Mouse (Mus musculus): Measurements from ENCODE around the gene Celf2. TPM values are rescaled to one million over a fixed set of nuclear protein-coding genes. Genes with fewer than 3 reads are reported as not detected.

Celf2 gene
- polyA plus RNA-seq, 1 experiment = 68.7 TPM

DNA sequence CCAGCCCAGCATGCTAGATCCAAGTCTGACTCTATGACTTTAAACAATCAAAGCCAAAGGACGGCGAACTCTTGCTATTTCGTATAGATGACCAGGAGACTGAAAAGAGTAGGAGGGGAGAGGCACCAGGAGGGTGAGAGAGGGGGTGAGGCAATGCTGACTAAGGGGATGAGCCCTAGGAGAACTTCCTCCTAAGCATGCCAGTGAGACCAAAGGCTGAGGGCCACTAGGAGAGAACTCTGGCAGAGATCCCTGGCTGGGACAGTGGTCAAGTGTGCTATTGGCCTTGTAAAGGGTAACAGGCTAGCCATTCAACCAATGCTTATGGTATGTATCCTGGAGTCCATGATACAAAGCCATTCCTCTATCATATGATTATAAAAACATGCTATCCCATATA lies 778.5 kb downstream of the Celf2 start:
- 74% methylated on average over 3 of the region's 3 CpGs for WGBS
- peak; percentile 26 to 44 for DNase-seq
- peaks cover 14% of the 10 kb centered on the region for H3K4me1 ChIP-seq (ENCODE audit: control insufficient read depth, insufficient read depth, low read length)
- TF ChIP-seq POLR2A (IDR thresholded peaks at IDR 0.05; ENCODE audit: borderline replicate concordance, insufficient read depth, low read length) (no peak), CTCF (IDR thresholded peaks at IDR 0.05; ENCODE audit: borderline replicate concordance, insufficient read depth, low read depth, low read length) (no peak)
- H3K27me3 ChIP-seq (ENCODE audit: control insufficient read depth, insufficient read depth, low read length) = no peaks in the 10 kb centered on the region
- H3K27ac ChIP-seq (ENCODE audit: insufficient read depth, low read length) = no peak overlapping the region
- H3K4me3 ChIP-seq (replicated peaks; ENCODE audit: insufficient read depth, low read depth, low read length) = no peak overlapping the region

DNA sequence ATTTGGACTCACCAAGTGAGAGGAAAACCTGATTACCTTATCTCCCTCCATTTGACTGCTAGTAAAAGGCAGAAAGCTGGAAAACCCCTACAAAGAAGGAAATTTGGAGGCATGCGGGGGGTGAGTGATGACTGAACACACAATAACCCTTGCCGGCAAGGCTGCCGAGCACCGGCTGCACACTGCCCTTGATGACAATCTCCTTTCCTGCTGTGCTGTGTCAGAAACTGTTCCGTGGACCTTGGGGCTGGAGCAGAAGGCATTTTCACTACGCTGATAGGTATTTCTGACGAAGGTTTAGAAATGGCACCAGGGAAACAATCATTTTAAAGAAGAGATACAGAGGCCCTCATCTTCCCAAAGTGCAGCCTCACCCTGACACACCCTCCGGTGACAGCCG lies 779.4 kb downstream of the Celf2 start:
- no peak overlapping the region for H3K27ac ChIP-seq (ENCODE audit: insufficient read depth, low read length)
- 28% methylated on average over 9 of the region's 9 CpGs for WGBS
- H3K27me3 ChIP-seq (ENCODE audit: control insufficient read depth, insufficient read depth, low read length) = no peaks in the 10 kb centered on the region
- DNase-seq = peak; percentile 37 to 43
- H3K4me3 ChIP-seq (replicated peaks; ENCODE audit: insufficient read depth, low read depth, low read length) = no peak overlapping the region
- TF ChIP-seq POLR2A (IDR thresholded peaks at IDR 0.05; ENCODE audit: borderline replicate concordance, insufficient read depth, low read length) (no peak), CTCF (IDR thresholded peaks at IDR 0.05; ENCODE audit: borderline replicate concordance, insufficient read depth, low read depth, low read length) (no peak)
- peaks cover 15% of the 10 kb centered on the region for H3K4me1 ChIP-seq (ENCODE audit: control insufficient read depth, insufficient read depth, low read length)

DNA sequence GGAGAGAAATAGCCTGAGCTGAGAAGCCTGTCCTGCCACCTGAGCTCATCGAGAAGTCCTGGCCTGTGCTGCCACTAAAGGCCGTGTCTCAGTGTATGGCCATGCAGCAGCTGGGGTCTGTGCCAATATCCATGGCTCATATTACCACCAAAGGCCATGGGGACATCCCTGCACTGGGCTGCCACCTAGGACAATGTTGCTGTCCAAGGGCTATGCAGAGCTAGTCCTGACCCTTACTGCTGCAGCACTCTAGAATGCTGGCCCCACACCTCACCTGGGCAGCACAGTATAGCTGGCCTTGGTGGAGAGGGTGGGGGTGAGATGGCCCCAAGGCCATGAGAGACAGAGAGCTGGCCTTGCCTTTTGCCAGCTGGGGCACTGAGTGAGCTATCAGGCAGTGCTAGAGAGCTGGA lies 780.5 kb downstream of the Celf2 start:
- TF ChIP-seq POLR2A (IDR thresholded peaks at IDR 0.05; ENCODE audit: borderline replicate concordance, insufficient read depth, low read length) (no peak), CTCF (IDR thresholded peaks at IDR 0.05; ENCODE audit: borderline replicate concordance, insufficient read depth, low read depth, low read length) (no peak)
- peak; percentile 29 to 40 for DNase-seq
- peaks cover 15% of the 10 kb centered on the region for H3K4me1 ChIP-seq (ENCODE audit: control insufficient read depth, insufficient read depth, low read length)
- no peak overlapping the region for H3K4me3 ChIP-seq (replicated peaks; ENCODE audit: insufficient read depth, low read depth, low read length)
- H3K27ac ChIP-seq (ENCODE audit: insufficient read depth, low read length) = no peak overlapping the region
- no peaks in the 10 kb centered on the region for H3K27me3 ChIP-seq (ENCODE audit: control insufficient read depth, insufficient read depth, low read length)
- 28% methylated on average over 2 of the region's 2 CpGs for WGBS

DNA sequence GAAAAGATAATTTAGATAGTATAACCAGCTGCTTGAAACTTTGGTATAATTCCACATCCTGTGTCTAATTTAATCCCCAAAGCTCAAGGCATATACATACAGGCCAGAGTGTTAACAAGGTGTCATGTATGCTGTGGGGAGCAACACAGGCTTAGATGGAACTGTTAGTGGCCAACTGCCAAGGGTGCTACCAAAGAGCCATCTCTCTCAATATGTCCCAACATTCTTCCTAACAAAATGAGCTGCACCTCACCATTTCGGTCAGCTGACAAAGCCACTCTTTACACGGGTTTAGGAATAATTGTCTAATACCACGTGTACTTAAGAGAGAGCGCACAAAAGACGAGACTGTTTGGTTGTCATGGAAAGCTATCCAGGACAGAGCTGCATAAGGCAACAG lies 782.0 kb downstream of the Celf2 start:
- H3K4me3 ChIP-seq (replicated peaks; ENCODE audit: insufficient read depth, low read depth, low read length) = no peak overlapping the region
- H3K27me3 ChIP-seq (ENCODE audit: control insufficient read depth, insufficient read depth, low read length) = no peaks in the 10 kb centered on the region
- 68% methylated on average over 5 of the region's 5 CpGs for WGBS
- TF ChIP-seq POLR2A (IDR thresholded peaks at IDR 0.05; ENCODE audit: borderline replicate concordance, insufficient read depth, low read length) (no peak), CTCF (IDR thresholded peaks at IDR 0.05; ENCODE audit: borderline replicate concordance, insufficient read depth, low read depth, low read length) (no peak)
- peak in 1 of 2 experiments; percentile 30 for DNase-seq
- H3K27ac ChIP-seq (ENCODE audit: insufficient read depth, low read length) = no peak overlapping the region
- peaks cover 15% of the 10 kb centered on the region for H3K4me1 ChIP-seq (ENCODE audit: control insufficient read depth, insufficient read depth, low read length)

DNA sequence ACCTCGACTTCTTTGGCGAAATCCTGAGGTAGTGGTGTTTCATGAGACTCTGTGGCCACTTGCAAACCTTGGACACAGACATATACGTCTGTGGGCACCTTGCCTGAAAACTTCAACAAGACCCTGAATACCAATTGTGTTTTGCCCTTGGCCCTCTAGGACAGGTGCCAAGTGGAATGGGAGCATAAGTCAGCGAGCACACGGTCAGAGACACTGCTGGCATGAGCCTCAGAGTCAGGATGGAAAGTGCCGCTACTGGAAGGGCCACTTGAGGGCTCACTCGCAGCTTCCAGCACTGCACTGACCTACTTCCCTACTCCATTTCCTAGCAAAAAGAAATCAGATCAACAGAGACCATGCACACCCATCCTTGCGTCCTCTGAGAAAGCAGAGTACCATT lies 783.3 kb downstream of the Celf2 start:
- WGBS = 28% methylated on average over 8 of the region's 8 CpGs
- Histone ChIP-seq H3K27me3 (ENCODE audit: control insufficient read depth, insufficient read depth, low read length) (no peaks in the 10 kb centered on the region), H3K4me3 (replicated peaks; ENCODE audit: insufficient read depth, low read depth, low read length) (no peak overlapping the region), H3K4me1 (ENCODE audit: control insufficient read depth, insufficient read depth, low read length) (peaks cover 25% of the 10 kb centered on the region), H3K27ac (ENCODE audit: insufficient read depth, low read length) (no peak overlapping the region)
- TF ChIP-seq CTCF (IDR thresholded peaks at IDR 0.05; ENCODE audit: borderline replicate concordance, insufficient read depth, low read depth, low read length) (peak; percentile 52; the same call in 1 of the 2 replicates), POLR2A (IDR thresholded peaks at IDR 0.05; ENCODE audit: borderline replicate concordance, insufficient read depth, low read length) (no peak)
- DNase-seq = peak; percentile 59 to 69

DNA sequence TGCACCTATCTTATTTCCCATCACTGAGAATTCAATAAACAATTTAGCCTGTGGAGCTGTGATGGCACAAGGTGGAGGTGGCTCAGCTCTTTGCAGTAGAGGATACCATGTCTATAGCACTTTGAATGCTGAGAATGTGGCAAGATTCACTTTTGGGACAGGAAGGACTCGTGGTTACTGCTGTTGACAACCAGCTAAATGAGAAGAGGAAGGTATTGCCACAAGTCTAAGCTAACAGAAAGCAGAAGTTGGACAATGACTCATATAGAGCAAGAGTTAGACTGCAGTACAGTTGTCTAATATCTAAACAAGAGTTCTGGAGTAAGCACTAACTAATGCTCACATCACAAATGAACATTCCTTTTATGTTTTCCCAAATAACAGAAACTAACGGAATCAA lies 785.8 kb downstream of the Celf2 start:
- Histone ChIP-seq H3K4me3 (replicated peaks; ENCODE audit: insufficient read depth, low read depth, low read length) (no peak overlapping the region), H3K27ac (ENCODE audit: insufficient read depth, low read length) (no peak overlapping the region), H3K4me1 (ENCODE audit: control insufficient read depth, insufficient read depth, low read length) (peaks cover 23% of the 10 kb centered on the region), H3K27me3 (ENCODE audit: control insufficient read depth, insufficient read depth, low read length) (no peaks in the 10 kb centered on the region)
- TF ChIP-seq POLR2A (IDR thresholded peaks at IDR 0.05; ENCODE audit: borderline replicate concordance, insufficient read depth, low read length) (no peak), CTCF (IDR thresholded peaks at IDR 0.05; ENCODE audit: borderline replicate concordance, insufficient read depth, low read depth, low read length) (no peak)
- no peak for DNase-seq
- 88% methylated on average over 2 of the region's 2 CpGs for WGBS

DNA sequence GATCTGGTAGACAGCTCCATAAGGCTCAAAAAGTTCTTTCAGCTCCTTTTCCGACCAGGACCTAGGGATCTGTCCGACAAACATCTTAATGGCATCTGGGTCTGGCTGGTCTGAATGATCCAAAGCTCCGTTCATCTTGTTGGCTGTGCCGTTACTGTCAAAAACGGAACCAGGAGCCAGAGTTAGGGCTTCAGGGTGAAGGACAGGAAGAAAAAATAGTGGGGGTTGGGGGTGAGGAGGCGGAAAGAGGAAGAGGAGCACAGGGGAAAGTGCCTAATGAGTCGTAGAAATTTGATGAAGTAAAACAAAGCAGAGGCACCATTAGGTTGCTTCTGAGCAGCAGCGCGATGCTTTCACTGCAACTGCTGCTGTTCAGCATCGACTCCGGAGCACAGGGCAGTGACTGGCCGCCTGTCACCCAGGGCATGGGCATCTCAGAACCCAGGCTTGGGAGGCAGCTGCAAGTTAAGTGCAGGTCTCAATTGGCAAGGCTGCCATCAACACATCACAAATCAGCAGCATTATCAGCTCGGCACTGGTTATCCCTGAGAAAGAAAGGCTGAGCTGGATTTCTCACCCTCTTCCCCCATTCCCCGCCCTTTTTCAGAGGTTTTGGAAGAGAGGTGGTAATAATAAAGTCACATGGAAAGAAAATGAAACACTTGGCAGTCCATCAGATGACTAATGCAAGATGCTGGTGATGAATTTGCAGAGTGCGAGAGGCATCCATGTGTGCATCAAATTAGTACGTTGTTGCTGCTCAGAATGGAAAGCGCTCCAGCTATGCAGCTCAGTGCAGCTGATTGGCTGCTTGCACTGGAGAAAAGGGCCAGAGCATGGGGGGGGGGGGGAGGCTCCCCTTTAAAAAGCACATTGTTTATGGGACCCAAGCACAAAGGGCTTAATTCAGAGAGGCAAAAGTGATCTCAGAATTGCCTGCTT lies 787.6 kb downstream of the Celf2 start:
- Histone ChIP-seq H3K27me3 (ENCODE audit: control insufficient read depth, insufficient read depth, low read length) (no peaks in the 10 kb centered on the region), H3K4me3 (replicated peaks; ENCODE audit: insufficient read depth, low read depth, low read length) (peak overlapping the region; percentile 42), H3K27ac (ENCODE audit: insufficient read depth, low read length) (peak overlapping the region; percentile 1; the same call in 1 of the 2 replicates), H3K4me1 (ENCODE audit: control insufficient read depth, insufficient read depth, low read length) (peaks cover 20% of the 10 kb centered on the region)
- WGBS = 6% methylated on average over 17 of the region's 17 CpGs
- TF ChIP-seq CTCF (IDR thresholded peaks at IDR 0.05; ENCODE audit: borderline replicate concordance, insufficient read depth, low read depth, low read length) (no peak), POLR2A (IDR thresholded peaks at IDR 0.05; ENCODE audit: borderline replicate concordance, insufficient read depth, low read length) (no peak)
- peak; percentile 53 to 70 for DNase-seq

Data from cerebellum, adult 2 months (tissue).